Mouse (Mus musculus) midbrain, embryonic 14.5 days (tissue): Measurements from ENCODE around the gene Galnt2. TPM values are rescaled to one million over a fixed set of nuclear protein-coding genes. Genes with fewer than 3 reads are reported as not detected.

ENCODE experiments used
- ATAC-seq: fragments of 200-750 bp; cut with Nextera tagmentation; 2 replicates; pipeline ENCODE4 v1.8.0; 2017; ENCODE audit warnings: moderate number of reproducible peaks, moderate library complexity; ENCODE audit not compliant: low FRiP score, low TSS enrichment
- DNase-seq: peaks from one replicate; pipeline ENCODE4 v3.0.0-alpha.2; 2015
- H3K27ac ChIP-seq: fragments of 300-500 bp; sonication (generic); replicated peaks from 2 replicates; pipeline ENCODE4 v1.5.1; 2014; ENCODE audit warnings: mild to moderate bottlenecking, low read depth, low read length, moderate library complexity
- H3K27me3 ChIP-seq: fragments of 300-500 bp; sonication (generic); 2 replicates; pipeline ENCODE4 v1.6.1; 2014; ENCODE audit warnings: low read length, control low read depth, mixed read lengths; ENCODE audit not compliant: control insufficient read depth, insufficient read depth
- H3K36me3 ChIP-seq: fragments of 300-500 bp; sonication (generic); 2 replicates; pipeline ENCODE4 v1.6.1; 2014; ENCODE audit warnings: low read length, control low read depth; ENCODE audit not compliant: control insufficient read depth, insufficient read depth
- H3K4me1 ChIP-seq: fragments of 300-500 bp; sonication (generic); 2 replicates; pipeline ENCODE4 v1.6.1; 2014; ENCODE audit warnings: mild to moderate bottlenecking, antibody characterized with exemption, low read length, control low read depth; ENCODE audit not compliant: control insufficient read depth, insufficient read depth
- H3K4me2 ChIP-seq: fragments of 300-500 bp; sonication (generic); 2 replicates; pipeline ENCODE4 v1.6.1; 2014; ENCODE audit warnings: mild to moderate bottlenecking, low read length, moderate library complexity
- H3K4me3 ChIP-seq: fragments of 300-500 bp; sonication (generic); replicated peaks from 2 replicates; pipeline ENCODE4 v1.5.1; 2014; ENCODE audit warnings: low read depth, low read length
- H3K9ac ChIP-seq: fragments of 300-500 bp; sonication (generic); replicated peaks from 2 replicates; pipeline ENCODE4 v1.6.1; 2014; ENCODE audit warnings: mild to moderate bottlenecking, low read length, moderate library complexity
- H3K9me3 ChIP-seq: fragments of 300-500 bp; sonication (generic); 2 replicates; pipeline ENCODE4 v1.6.1; 2016; ENCODE audit warnings: low read length, control low read depth, mixed read lengths; ENCODE audit not compliant: control insufficient read depth
- WGBS: fragments of 180-500 bp; shearing (Covaris S2); extraction: QIAGEN DNeasy Blood & Tissue Kit; methylation state at CpG from one replicate; pipeline ENCODE4 v1.1.7; 2014; 5-methylcytosine and 5-hydroxymethylcytosine counted together
- polyA plus RNA-seq: library from polyadenylated mRNA; unstranded; fragments of >200 nt; fragmentation: Nextera tagmentation; extraction: Ambion mirVana; gene quantifications from 2 replicates; pipeline ENCODE4 v1.2.1, GENCODE M21; 2014

Galnt2 gene
- polyA plus RNA-seq, 1 experiment from 2014 or later = 70.1 TPM

DNA sequence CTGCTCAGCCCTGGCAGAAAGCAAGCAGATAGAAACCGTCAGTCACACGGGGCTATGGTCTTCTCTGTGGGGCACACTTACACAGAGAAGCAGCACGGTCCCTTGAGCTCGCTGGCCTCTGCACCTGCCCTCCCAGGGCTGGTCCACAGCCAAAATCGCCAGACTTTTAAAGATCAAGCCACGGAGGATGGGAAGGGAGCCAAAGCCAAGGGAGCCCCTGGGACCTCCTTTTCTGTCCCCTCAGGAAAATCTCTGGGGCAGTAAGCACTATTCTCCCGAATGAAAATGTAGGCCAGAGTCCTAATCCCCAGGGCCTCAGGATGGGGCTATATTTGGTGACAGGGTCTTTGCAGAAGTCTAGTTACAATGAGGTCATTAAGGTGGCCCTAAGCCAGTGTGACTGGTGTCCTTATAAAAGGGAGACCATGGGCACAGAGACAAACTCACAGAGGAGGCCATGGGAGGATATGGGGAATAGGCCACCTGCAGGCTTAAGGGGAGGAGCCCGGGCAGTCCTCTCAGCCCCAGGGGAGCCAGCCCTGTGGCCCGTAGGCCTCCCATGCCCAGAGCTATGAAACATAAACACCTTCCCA is 53.9 kb downstream of the Galnt2 start:
- no peaks in the 10 kb centered on the region for H3K36me3 ChIP-seq
- H3K27ac ChIP-seq = peak overlapping the region; percentile 91
- DNase-seq = peak; percentile 82
- peaks cover 64% of the 10 kb centered on the region for H3K4me1 ChIP-seq
- H3K27me3 ChIP-seq = no peaks in the 10 kb centered on the region
- H3K9me3 ChIP-seq = no peaks in the 10 kb centered on the region
- H3K9ac ChIP-seq = peak overlapping the region; percentile 20; the same call in 1 of the 2 replicates
- H3K4me3 ChIP-seq = no peak overlapping the region
- H3K4me2 ChIP-seq = peak overlapping the region; percentile 17
- 2% methylated on average over 9 of the region's 9 CpGs for WGBS
- peak; percentile 39; the same call in 1 of the 2 replicates for ATAC-seq

DNA sequence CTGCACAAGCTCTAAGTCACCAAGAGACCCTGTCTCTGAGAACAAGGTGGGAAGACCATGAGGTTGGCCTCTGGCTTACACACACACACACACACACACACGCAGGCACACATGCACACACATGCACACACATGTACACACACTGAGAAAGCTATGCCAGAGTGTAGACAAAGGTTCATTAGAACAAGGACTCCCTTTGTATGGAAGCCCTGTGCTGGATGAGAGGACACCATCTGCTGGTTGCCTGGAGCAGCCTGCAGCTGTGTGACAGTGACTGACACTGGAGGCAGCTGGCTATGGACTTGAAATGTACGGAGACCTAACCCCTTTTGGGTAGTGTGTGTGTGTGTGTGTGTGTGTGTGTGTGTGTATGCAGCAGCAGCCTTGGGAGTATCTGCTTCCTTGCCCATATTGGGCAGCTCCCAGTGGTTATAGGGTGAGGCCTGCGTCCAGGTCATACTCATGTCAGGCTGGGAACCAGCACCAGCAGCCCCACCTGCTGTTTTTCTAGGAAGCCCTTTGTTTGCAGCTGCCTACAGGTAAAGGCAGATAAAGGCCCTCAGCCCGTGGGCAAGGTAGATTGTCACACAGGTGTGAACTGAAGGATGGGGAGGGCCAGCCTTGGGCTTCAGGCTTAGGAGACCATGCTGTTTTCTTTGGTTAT is 55.4 kb downstream of the Galnt2 start:
- WGBS = 58% methylated on average over 4 of the region's 4 CpGs
- H3K27me3 ChIP-seq = no peaks in the 10 kb centered on the region
- H3K4me3 ChIP-seq = no peak overlapping the region
- H3K9ac ChIP-seq = no peak overlapping the region
- H3K27ac ChIP-seq = peak overlapping the region; percentile 91
- no peaks in the 10 kb centered on the region for H3K36me3 ChIP-seq
- H3K4me2 ChIP-seq = no peak overlapping the region
- peaks cover 55% of the 10 kb centered on the region for H3K4me1 ChIP-seq
- H3K9me3 ChIP-seq = no peaks in the 10 kb centered on the region
- DNase-seq = peak; percentile 63
- no peak for ATAC-seq

DNA sequence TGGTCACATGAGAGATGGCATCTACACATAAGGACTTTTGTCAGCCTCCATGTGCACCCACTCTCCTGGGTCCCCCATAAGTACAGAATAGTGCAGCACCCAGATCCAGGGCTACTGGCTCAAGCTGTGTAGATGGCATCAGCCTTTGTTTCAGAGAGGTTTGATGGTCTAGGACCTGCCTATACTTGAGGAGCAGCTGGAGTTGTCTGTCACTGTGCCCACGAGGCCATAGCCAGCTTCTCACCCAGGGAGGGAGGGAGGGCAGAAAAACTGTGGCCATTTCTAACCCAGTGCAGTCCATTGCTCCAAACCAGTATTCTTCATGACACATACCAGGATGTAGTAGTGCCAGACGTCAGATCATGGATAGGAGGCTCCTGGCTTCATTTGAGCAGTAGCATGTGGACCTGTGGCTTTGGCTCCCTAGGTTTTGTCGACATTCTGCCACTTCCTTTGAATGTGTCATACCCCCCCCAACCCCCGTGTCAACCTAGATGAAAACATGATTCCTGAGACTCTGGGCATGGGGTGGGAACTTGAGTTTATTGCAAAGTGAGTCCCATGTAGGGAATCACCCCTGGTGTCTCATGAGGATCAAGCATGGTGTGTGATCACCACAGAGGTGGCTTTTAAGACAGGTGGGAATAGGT is 57.1 kb downstream of the Galnt2 start:
- no peaks in the 10 kb centered on the region for H3K27me3 ChIP-seq
- no peak overlapping the region for H3K4me2 ChIP-seq
- no peak overlapping the region for H3K4me3 ChIP-seq
- 87% methylated on average over 4 of the region's 4 CpGs for WGBS
- DNase-seq (no peak), ATAC-seq (no peak)
- H3K4me1 ChIP-seq = peaks cover 41% of the 10 kb centered on the region
- no peak overlapping the region for H3K27ac ChIP-seq
- H3K9me3 ChIP-seq = no peaks in the 10 kb centered on the region
- H3K36me3 ChIP-seq = no peaks in the 10 kb centered on the region
- H3K9ac ChIP-seq = no peak overlapping the region

DNA sequence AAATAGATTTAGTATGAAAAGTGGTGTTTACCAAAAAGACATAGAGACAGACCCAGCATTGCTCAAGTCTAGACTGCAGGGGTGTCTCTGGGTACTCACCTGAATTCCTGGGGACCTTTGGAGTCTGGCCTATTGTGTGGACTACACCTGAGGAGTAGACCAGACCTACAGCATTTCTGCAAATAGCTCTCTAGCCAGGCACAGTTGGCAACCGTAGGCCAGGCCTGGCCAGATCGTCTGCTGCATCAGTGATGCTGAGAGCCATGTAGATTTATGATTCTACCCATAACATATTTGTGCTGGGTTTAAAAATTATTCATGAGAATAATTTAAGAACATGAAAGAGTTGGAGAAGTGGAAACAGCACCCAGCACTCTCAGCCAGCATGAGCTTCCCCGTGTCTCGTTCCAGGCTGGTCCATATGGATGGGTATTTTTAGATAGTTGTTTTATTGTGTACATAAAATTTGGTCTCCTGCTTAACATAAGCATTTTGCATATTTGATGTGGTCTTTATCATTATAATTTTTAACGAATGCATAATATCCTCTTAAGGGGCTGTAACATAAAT is 58.4 kb downstream of the Galnt2 start:
- no peaks in the 10 kb centered on the region for H3K36me3 ChIP-seq
- no peak for DNase-seq
- H3K4me3 ChIP-seq = no peak overlapping the region
- H3K4me1 ChIP-seq = peaks cover 36% of the 10 kb centered on the region
- H3K27ac ChIP-seq = no peak overlapping the region
- H3K9me3 ChIP-seq = no peaks in the 10 kb centered on the region
- H3K27me3 ChIP-seq = no peaks in the 10 kb centered on the region
- 93% methylated on average over 5 of the region's 5 CpGs for WGBS
- no peak for ATAC-seq
- no peak overlapping the region for H3K9ac ChIP-seq
- no peak overlapping the region for H3K4me2 ChIP-seq

DNA sequence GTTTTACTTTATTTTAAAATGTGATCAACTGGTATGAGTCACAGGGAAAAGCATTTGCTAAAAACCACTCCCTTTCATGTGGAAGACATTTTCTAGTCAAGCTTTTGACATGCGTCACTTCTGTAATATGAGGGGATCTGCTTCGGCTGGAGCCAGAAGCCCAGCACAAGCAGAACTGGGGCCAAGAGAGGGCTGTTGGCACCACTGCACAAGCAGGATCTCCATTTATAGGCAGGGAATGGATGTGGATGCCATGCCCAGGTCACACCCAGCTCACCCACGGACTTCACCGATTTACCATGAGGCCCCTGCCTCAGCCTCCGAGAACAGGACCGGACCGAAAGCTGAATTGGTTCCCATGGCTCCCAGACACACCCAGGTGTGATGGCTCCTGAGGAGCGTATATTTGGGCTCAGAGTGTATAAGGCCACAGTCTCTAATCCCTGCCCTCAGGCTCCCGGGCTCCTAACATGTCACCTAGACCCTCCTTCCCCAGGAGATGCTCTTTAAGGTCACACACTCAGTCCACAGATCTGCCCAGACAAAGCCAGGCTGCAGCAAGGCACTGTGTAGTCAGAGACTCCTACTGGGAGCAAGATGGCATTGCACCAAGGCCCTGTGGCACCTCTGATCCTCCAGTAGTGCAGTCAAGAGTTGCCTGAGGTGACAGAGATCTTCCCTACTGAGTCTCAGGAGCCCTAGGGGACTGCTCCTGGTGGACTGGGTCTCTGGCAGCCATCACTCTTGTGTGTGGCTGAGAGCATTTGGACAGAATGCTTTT is 59.9 kb downstream of the Galnt2 start:
- Histone ChIP-seq H3K36me3 (0 out of 2 replicates have a peak, but pooled peaks cover 3% of the 10 kb centered on the region), H3K4me2 (no peak overlapping the region), H3K9me3 (no peaks in the 10 kb centered on the region), H3K27me3 (no peaks in the 10 kb centered on the region), H3K4me1 (peaks cover 20% of the 10 kb centered on the region), H3K4me3 (no peak overlapping the region), H3K27ac (no peak overlapping the region), H3K9ac (no peak overlapping the region)
- no peak for DNase-seq
- no peak for ATAC-seq
- 92% methylated on average over 9 of the region's 9 CpGs for WGBS

DNA sequence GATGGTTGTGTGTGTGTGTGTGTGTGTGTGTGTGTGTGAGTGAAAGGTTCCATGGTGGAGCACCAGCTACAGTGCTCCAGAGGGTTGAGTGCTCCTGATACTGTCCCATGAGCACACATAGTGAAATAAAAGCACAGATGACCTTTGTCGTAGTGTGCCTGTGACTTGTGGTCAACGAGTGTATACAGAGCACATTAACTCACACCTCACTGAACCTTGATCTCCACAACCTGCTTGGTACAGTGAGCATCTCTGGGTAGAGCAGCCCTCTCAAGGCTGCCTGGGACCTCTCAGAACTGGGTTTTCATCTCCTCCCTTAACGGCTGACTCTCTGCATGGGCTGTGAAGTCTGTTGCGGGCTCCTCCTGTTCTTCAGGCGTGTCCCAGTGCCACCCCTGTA is 60.5 kb downstream of the Galnt2 start:
- Histone ChIP-seq H3K27ac (no peak overlapping the region; the same call in 1 of the 2 replicates), H3K4me2 (no peak overlapping the region), H3K4me1 (peaks cover 15% of the 10 kb centered on the region), H3K4me3 (no peak overlapping the region), H3K9me3 (no peaks in the 10 kb centered on the region), H3K27me3 (no peaks in the 10 kb centered on the region), H3K36me3 (0 out of 2 replicates have a peak, but pooled peaks cover 7% of the 10 kb centered on the region), H3K9ac (no peak overlapping the region)
- 95% methylated on average over 5 of the region's 5 CpGs for WGBS
- no peak for ATAC-seq
- DNase-seq = no peak

DNA sequence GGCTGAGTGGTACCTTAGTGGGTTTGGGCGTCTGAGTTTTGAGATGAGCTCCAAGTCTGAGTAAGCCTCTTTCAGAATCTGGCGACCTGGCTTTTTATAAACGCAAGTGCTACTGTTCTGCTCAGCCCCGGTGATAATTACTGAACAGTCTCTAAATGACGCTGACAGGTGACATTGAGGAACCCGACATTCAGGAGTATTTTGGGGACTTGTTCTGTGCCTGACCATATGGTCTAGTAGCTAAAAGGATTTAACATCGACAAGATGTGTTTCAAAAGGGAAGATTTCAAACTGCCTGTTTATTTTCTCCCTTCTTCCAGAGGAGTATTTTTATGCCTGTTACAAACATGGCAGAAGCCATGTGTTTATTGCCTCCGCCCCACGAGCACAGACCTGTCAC is 61.8 kb downstream of the Galnt2 start:
- Histone ChIP-seq H3K27me3 (no peaks in the 10 kb centered on the region), H3K36me3 (0 out of 2 replicates have a peak, but pooled peaks cover 9% of the 10 kb centered on the region), H3K9me3 (no peaks in the 10 kb centered on the region), H3K4me3 (no peak overlapping the region), H3K27ac (no peak overlapping the region; the same call in 1 of the 2 replicates), H3K9ac (no peak overlapping the region), H3K4me2 (no peak overlapping the region), H3K4me1 (peaks cover 8% of the 10 kb centered on the region)
- no peak for ATAC-seq
- no peak for DNase-seq
- 79% methylated on average over 9 of the region's 9 CpGs for WGBS

DNA sequence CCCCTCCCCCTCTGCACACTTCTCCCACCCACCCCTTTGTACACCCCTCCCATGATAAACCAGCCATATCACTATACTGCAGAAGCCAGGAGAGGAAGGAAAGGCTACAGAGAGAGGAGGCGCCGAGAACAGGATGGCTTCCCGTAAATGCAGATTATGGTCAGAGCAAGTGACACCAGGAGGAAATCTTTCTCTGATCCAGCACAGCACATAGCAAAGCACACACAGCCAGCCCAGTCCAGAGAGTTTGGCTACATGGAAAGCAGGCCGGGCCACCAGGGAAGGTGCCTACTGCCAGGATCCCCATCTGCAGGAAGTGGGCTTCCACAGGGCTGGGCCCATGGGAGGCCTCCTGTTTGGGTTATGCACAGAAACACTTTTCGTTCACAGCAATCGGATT is 63.2 kb downstream of the Galnt2 start:
- Histone ChIP-seq H3K4me3 (no peak overlapping the region), H3K4me2 (no peak overlapping the region), H3K27me3 (no peaks in the 10 kb centered on the region), H3K9me3 (no peaks in the 10 kb centered on the region), H3K27ac (peak overlapping the region; percentile 32; the same call in 1 of the 2 replicates), H3K4me1 (peaks cover 8% of the 10 kb centered on the region; the same call in 1 of the 2 replicates), H3K36me3 (0 out of 2 replicates have a peak, but pooled peaks cover 9% of the 10 kb centered on the region), H3K9ac (no peak overlapping the region)
- ATAC-seq (no peak), DNase-seq (no peak)
- 75% methylated on average over 6 of the region's 6 CpGs for WGBS
